Mouse (Mus musculus) cortical plate, adult 2 months (tissue): ENCODE results near the gene Ring1.

Experiments
- CTCF ChIP-seq: fragments of 200-500 bp; IDR thresholded peaks from 2 replicates; pipeline ENCODE4 v1.5.1; 2011; ENCODE audit warnings: mild to moderate bottlenecking, control low read depth, low read length; ENCODE audit not compliant: insufficient read depth; ENCODE audit errors: extremely low read depth
- POLR2A ChIP-seq: fragments of 200-500 bp; IDR thresholded peaks from 2 replicates; pipeline ENCODE4 v1.6.1; 2011; ENCODE audit warnings: mild to moderate bottlenecking, low read length, control low read depth; ENCODE audit not compliant: insufficient read depth; ENCODE audit errors: extremely low read depth

DNA sequence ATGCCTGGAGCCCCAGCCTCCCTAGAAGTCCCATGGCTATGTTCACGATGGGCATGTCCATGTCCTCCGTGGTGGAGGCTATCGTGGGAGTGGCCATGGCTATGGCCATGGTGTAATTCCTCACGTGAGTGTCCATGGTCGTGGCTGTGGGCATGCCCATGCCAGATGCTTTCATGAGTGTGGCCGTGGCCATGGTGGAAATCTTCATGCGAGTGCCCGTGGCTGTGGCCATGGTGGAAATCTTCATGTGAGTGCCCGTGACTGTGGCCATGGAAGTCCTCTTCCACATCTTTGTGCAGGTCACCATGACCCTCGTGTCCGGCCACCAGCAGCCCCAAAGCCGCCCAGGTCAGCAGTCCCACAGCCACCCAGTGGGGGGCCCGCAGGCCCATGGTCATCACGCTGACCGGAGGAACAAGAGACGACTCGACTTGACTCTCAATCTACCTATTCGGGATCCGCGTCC, 6.4 kb upstream of the Ring1 start:
- no peak for TF ChIP-seq POLR2A
- no peak for TF ChIP-seq CTCF
